Mouse (Mus musculus) liver, embryonic 14.5 days (tissue): ENCODE results near the gene Atxn10. TPM values are rescaled to one million over a fixed set of nuclear protein-coding genes. Genes with fewer than 3 reads are reported as not detected.

Experiments
- ATAC-seq: fragments of 200-750 bp; cut with Nextera tagmentation; 2 replicates; pipeline ENCODE4 v1.8.0; 2017; ENCODE audit warnings: moderate number of reproducible peaks, mild to moderate bottlenecking, moderate library complexity; ENCODE audit not compliant: insufficient read depth
- DNase-seq, 3 experiments: peaks; one replicate each; pipeline ENCODE4 v3.0.0-alpha.2; 2012 to 2013; ENCODE audit warnings: low read depth in 3 of 3, low spot score in 3 of 3
- H3K27ac ChIP-seq: fragments of 300-500 bp; sonication (generic); 2 replicates; pipeline ENCODE4 v1.5.1; 2014; ENCODE audit warnings: moderate library complexity, mild to moderate bottlenecking, control low read depth, inconsistent platforms
- H3K27me3 ChIP-seq: fragments of 300-500 bp; sonication (generic); 2 replicates; pipeline ENCODE4 v1.6.1; 2014; ENCODE audit warnings: mild to moderate bottlenecking, low read length, moderate library complexity; ENCODE audit not compliant: control insufficient read depth, insufficient read depth
- H3K36me3 ChIP-seq: fragments of 300-500 bp; sonication (generic); replicated peaks from 2 replicates; pipeline ENCODE4 v1.6.1; 2014; ENCODE audit warnings: low read depth; ENCODE audit not compliant: control insufficient read depth, insufficient read depth
- H3K4me1 ChIP-seq, 2 experiments: fragments of 200-500 bp in 1 of 2; fragments of 300-500 bp in 1 of 2; sonication (generic) in 1 of 2; replicated peaks; 2 replicates each; pipeline ENCODE4 v1.6.1; 2012 to 2014; ENCODE audit warnings: antibody characterized with exemption in 1 of 2, inconsistent platforms in 1 of 2, low read length in 1 of 2; ENCODE audit not compliant: control insufficient read depth in 2 of 2, insufficient read depth in 2 of 2
- H3K4me2 ChIP-seq: fragments of 300-500 bp; sonication (generic); 2 replicates; pipeline ENCODE4 v1.6.1; 2014; ENCODE audit warnings: low read depth, mild to moderate bottlenecking, control low read depth, moderate library complexity
- H3K4me3 ChIP-seq, 2 experiments: fragments of 200-500 bp in 1 of 2; fragments of 300-500 bp in 1 of 2; sonication (generic) in 1 of 2; 2 replicates each; pipeline ENCODE4 v1.5.1; 2012 to 2014; ENCODE audit warnings: low read depth in 2 of 2, low read length in 2 of 2, mild to moderate bottlenecking in 2 of 2, control low read depth in 1 of 2, inconsistent platforms in 1 of 2, moderate library complexity in 1 of 2; ENCODE audit not compliant: insufficient read depth in 1 of 2
- H3K9ac ChIP-seq: fragments of 300-500 bp; sonication (generic); replicated peaks from 2 replicates; pipeline ENCODE4 v1.6.1; 2014; ENCODE audit warnings: mild to moderate bottlenecking, control low read depth, moderate library complexity
- H3K9me3 ChIP-seq: fragments of 300-500 bp; sonication (generic); 2 replicates; pipeline ENCODE4 v1.6.1; 2016; ENCODE audit warnings: low read length, mixed read lengths; ENCODE audit not compliant: control insufficient read depth
- CTCF ChIP-seq: IDR thresholded peaks from 2 replicates; pipeline ENCODE4 v1.5.1; 2016; ENCODE audit warnings: antibody characterized with exemption, low read depth, control low read depth
- EP300 ChIP-seq: IDR thresholded peaks from 2 replicates; pipeline ENCODE4 v1.6.1; 2016; ENCODE audit warnings: antibody characterized with exemption, low read depth
- WGBS: fragments of 180-500 bp; shearing (Covaris S2); extraction: QIAGEN DNeasy Blood & Tissue Kit; methylation state at CpG from one replicate; pipeline ENCODE4 v1.1.7; 2014; ENCODE audit not compliant: insufficient replicate concordance; 5-methylcytosine and 5-hydroxymethylcytosine counted together
- polyA plus RNA-seq, 2 experiments: library from polyadenylated mRNA; depleted of rRNA in 1 of 2; stranded (reverse) in 1 of 2; unstranded in 1 of 2; fragments of >200 nt; fragmentation: Nextera tagmentation in 1 of 2; extraction: Ambion mirVana in 1 of 2; gene quantifications; 2 replicates each; pipeline versions ENCODE4 v1.2.1 to v1.2.3; 2012 to 2014

Gene Atxn10
- polyA plus RNA-seq, 2 experiments: 35.0 to 69.1 TPM

DNA sequence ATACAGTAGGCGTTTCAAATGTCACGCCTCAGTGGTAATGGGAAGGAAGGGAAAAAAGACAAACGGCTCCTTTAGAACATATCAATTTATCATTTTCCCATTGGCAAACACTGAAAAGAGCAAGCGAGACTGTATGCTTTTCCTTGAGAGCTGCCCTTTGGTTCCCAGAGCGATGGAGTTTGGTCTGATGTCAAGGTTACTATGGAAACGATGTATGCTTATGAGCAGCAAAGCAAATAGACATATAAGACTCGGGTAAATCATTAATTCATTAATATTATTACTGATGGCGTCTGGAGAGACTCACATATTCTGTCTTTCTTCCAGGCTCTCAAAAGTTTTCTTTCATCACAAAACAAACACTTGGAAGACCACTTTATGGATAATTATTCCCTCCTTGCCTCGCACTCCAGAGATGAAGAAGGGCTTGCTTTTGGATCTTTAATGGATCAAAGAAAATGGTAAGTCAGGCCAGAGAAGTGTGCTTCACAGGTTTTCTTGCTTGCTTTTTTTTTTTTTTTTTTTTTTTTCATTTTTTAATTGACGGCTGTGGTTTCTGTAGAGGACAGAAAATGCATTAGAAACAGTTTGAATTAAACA lies 24.9 kb upstream of the Atxn10 start:
- H3K27ac ChIP-seq: no peak overlapping the region
- ATAC-seq: no peak
- no peak overlapping the region for H3K4me2 ChIP-seq
- no peak for DNase-seq
- TF ChIP-seq CTCF (no peak), EP300 (no peak)
- no peaks in the 10 kb centered on the region for H3K27me3 ChIP-seq
- H3K9me3 ChIP-seq: no peaks in the 10 kb centered on the region
- no peak overlapping the region for H3K9ac ChIP-seq
- 53% methylated on average over 10 of the region's 10 CpGs for WGBS
- H3K4me1 ChIP-seq: 0 out of 4 replicates have a peak, but pooled peaks cover 0 to 2% of the 10 kb centered on the region in 2 experiments
- H3K4me3 ChIP-seq: no peak overlapping the region
- H3K36me3 ChIP-seq: no peaks in the 10 kb centered on the region

- Histone ChIP-seq H3K27me3 (no peaks in the 10 kb centered on the region), H3K9ac (no peak overlapping the region), H3K4me2 (no peak overlapping the region), H3K27ac (no peak overlapping the region), H3K4me1 (0 out of 4 replicates have a peak, but pooled peaks cover 0 to 2% of the 10 kb centered on the region in 2 experiments), H3K36me3 (no peaks in the 10 kb centered on the region), H3K4me3 (no peak overlapping the region), H3K9me3 (no peaks in the 10 kb centered on the region)
- 34% methylated on average over 12 of the region's 13 CpGs for WGBS
- no peak for TF ChIP-seq EP300
- TF ChIP-seq CTCF: peak; percentile 89
- ATAC-seq: no peak
- peak in 1 of 3 experiments; percentile 27 for DNase-seq
Measured at GRCm38 (mm10) chr15:85315378-85316025, 20.5 kb upstream of the Atxn10 start.

- 48% methylated on average over 14 of the region's 14 CpGs for WGBS
- Histone ChIP-seq H3K4me1 (0 out of 4 replicates have a peak, but pooled peaks cover 0 to 2% of the 10 kb centered on the region in 2 experiments), H3K9me3 (no peaks in the 10 kb centered on the region), H3K9ac (no peak overlapping the region), H3K27me3 (no peaks in the 10 kb centered on the region), H3K36me3 (no peaks in the 10 kb centered on the region), H3K4me3 (no peak overlapping the region), H3K4me2 (no peak overlapping the region), H3K27ac (no peak overlapping the region)
- DNase-seq: no peak
- TF ChIP-seq CTCF (no peak), EP300 (no peak)
- no peak for ATAC-seq
Measured at GRCm38 (mm10) chr15:85316342-85317140, 19.5 kb upstream of the Atxn10 start.

- no peaks in the 10 kb centered on the region for H3K36me3 ChIP-seq
- no peak overlapping the region for H3K9ac ChIP-seq
- ATAC-seq (no peak), DNase-seq (no peak)
- no peaks in the 10 kb centered on the region for H3K4me1 ChIP-seq
- H3K27me3 ChIP-seq: no peaks in the 10 kb centered on the region
- TF ChIP-seq CTCF (peak; percentile 14; the same call in 1 of the 2 replicates), EP300 (no peak)
- H3K27ac ChIP-seq: no peak overlapping the region
- no peak overlapping the region for H3K4me2 ChIP-seq
- no peaks in the 10 kb centered on the region for H3K9me3 ChIP-seq
- H3K4me3 ChIP-seq: no peak overlapping the region
- WGBS: 68% methylated on average over 11 of the region's 11 CpGs
Measured at GRCm38 (mm10) chr15:85319924-85320668, 15.9 kb upstream of the Atxn10 start.
